Mouse (Mus musculus): ENCODE data around the gene Ppp1r3f. TPM values are rescaled to one million over a fixed set of nuclear protein-coding genes. Genes with fewer than 3 reads are reported as not detected.

Gene Ppp1r3f
- total RNA-seq, 1 experiment = 1.7 TPM

GRCm38 (mm10) chrX:7524961-7525360 is 49.1 kb downstream of the Ppp1r3f start:
- no peak overlapping the region for H3K27ac ChIP-seq (ENCODE audit: insufficient read depth, low read depth, low read length, poor library complexity, severe bottlenecking)
- in situ Hi-C loops (cut with MboI; ENCODE audit: low sequenced_read_pairs in 2 of 2, unreplicated experiment in 2 of 2) = no loop called here
- no peak for DNase-seq (ENCODE audit: low read depth, low spot score)

More at GRCm38 (mm10) chrX:7524961-7525360, 49.1 kb downstream of the Ppp1r3f start:
- no peaks in the 10 kb centered on the region for H3K4me1 ChIP-seq (ENCODE audit: control insufficient read depth in 2 of 2, insufficient read depth in 2 of 2, low read length in 2 of 2, poor library complexity in 1 of 2)
- no peak for TF ChIP-seq ZC3H11A (IDR thresholded peaks at IDR 0.05; ENCODE audit: borderline replicate concordance, low read depth, low read length)
- no peak overlapping the region for H3K9ac ChIP-seq (ENCODE audit: insufficient read depth, low read depth, low read length, poor library complexity, severe bottlenecking)
- H3K36me3 ChIP-seq (ENCODE audit: control insufficient read depth, insufficient read depth, low read length, poor library complexity, severe bottlenecking) = no peaks in the 10 kb centered on the region
- no peak overlapping the region for H3K4me3 ChIP-seq (ENCODE audit: insufficient read depth in 1 of 2, low read depth in 1 of 2, low read length in 2 of 2, poor library complexity in 1 of 2, severe bottlenecking in 1 of 2)
- H3K9me3 ChIP-seq (ENCODE audit: control insufficient read depth, insufficient read depth, low read depth, low read length) = no peaks in the 10 kb centered on the region

Other genes with a start within 250 kb of the Ppp1r3f start
- 4.0 and 5.1 TPM in 2 replicates for gene Usp27x, start 198.5 kb downstream of the Ppp1r3f start, total RNA-seq (2012; rRNA removed)
- 0.49 and 0.63 TPM in 2 replicates for gene Foxp3, start 639 bp downstream of the Ppp1r3f start, total RNA-seq (2012; rRNA removed)
- 19.5 and 23.9 TPM in 2 replicates for gene Ccdc22, start 31.2 kb upstream of the Ppp1r3f start, total RNA-seq (2012; rRNA removed)
- gene Cacna1f, start 32.8 kb upstream of the Ppp1r3f start, total RNA-seq (2012; rRNA removed) = 0.16 TPM in 1 of 2 replicates, not detected in the other
- gene Syp, start 64.2 kb upstream of the Ppp1r3f start, total RNA-seq (2012; rRNA removed) = 1.6 and 4.9 TPM in 2 replicates
- 1.5 and 2.2 TPM in 2 replicates for gene Prickle3, start 83.0 kb upstream of the Ppp1r3f start, total RNA-seq (2012; rRNA removed)
- gene Plp2, start 97.1 kb upstream of the Ppp1r3f start, total RNA-seq (2012; rRNA removed) = 278 and 336 TPM in 2 replicates
- gene Magix, start 107.0 kb upstream of the Ppp1r3f start, total RNA-seq (2012; rRNA removed) = 0.11 and 0.36 TPM in 2 replicates
- gene Gpkow, start 122.8 kb upstream of the Ppp1r3f start, total RNA-seq (2012; rRNA removed) = 9.5 and 11.5 TPM in 2 replicates
- 55.3 and 57.6 TPM in 2 replicates for gene Wdr45, start 140.1 kb upstream of the Ppp1r3f start, total RNA-seq (2012; rRNA removed)
- 0.26 TPM in 1 of 2 replicates, not detected in the other for gene Gm45208, start 148.0 kb upstream of the Ppp1r3f start, total RNA-seq (2012; rRNA removed)
- 41.9 and 48.0 TPM in 2 replicates for gene Praf2, start 154.2 kb upstream of the Ppp1r3f start, total RNA-seq (2012; rRNA removed)
- gene Ccdc120, start 176.6 kb upstream of the Ppp1r3f start, total RNA-seq (2012; rRNA removed) = 15.8 and 22.9 TPM in 2 replicates
- 32.3 and 45.8 TPM in 2 replicates for gene Tfe3, start 188.3 kb upstream of the Ppp1r3f start, total RNA-seq (2012; rRNA removed)
- gene Gripap1, start 215.5 kb upstream of the Ppp1r3f start, total RNA-seq (2012; rRNA removed) = 14.9 and 22.6 TPM in 2 replicates
- 3.1 and 5.4 TPM in 2 replicates for gene Kcnd1, start 248.0 kb upstream of the Ppp1r3f start, total RNA-seq (2012; rRNA removed)

Data from ES-E14 (cell line).